23 mouse cellular contexts compared by ENCODE assay signal in the genomic region with DNA sequence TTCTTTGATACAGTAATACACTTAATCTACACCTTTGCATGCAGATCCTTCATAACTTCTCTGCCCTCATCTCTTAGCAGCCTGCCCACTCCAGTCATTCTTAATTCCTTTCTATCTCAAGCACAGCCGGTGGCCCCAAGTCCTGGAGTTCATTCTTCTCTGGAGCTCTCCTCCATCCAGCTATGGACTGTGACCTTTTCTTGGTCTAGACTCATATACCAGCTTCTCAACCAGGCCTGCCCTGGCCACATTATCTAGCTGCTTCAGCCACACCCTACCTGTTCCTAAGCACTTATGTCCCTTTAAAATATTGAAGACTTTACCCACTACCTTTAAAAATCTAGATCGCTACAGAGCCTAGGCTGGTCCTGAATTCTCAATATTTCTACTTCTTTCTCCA. TPM values are rescaled to one million over a fixed set of nuclear protein-coding genes. Genes with fewer than 3 reads are reported as not detected.
"Had no signal": no experiment of that assay in that cellular context is flagged by ENCODE, and none has a peak within 500 bp of the region (broad histone marks: within the 10 kb centered on the region; RNA-seq: fewer than 3 reads in every experiment).

No protein-coding gene starts in this region.

- DNase-seq: cerebellum, adult 8-10 months; cerebellum, postnatal 10 days; embryo, embryonic 11 days; forebrain, postnatal 0 days; gastrocnemius, adult 2 months; gastrocnemius, postnatal 10 days; gastrocnemius, postnatal 14 days; gastrocnemius, postnatal 25 days; gastrocnemius, postnatal 36 days; heart, adult 11 months; heart, adult 18-20 months; heart, adult 2 months had no signal

- H3K27me3 ChIP-seq: embryonic facial prominence, embryonic 12.5 days; embryonic facial prominence, embryonic 13.5 days; embryonic facial prominence, embryonic 15.5 days; forebrain, embryonic 12.5 days; forebrain, embryonic 13.5 days; forebrain, embryonic 15.5 days had no signal

- H3K4me3 ChIP-seq: embryonic facial prominence, embryonic 10.5 days; embryonic facial prominence, embryonic 12.5 days; embryonic facial prominence, embryonic 13.5 days; embryonic facial prominence, embryonic 15.5 days; erythroblast, embryonic 14.5 days; forebrain, embryonic 10.5 days; forebrain, embryonic 12.5 days; forebrain, embryonic 13.5 days; forebrain, embryonic 15.5 days; gastrocnemius, adult 2 months; heart, adult 2 months had no signal

- H3K4me1 ChIP-seq: embryonic facial prominence, embryonic 10.5 days; embryonic facial prominence, embryonic 12.5 days; embryonic facial prominence, embryonic 13.5 days; embryonic facial prominence, embryonic 15.5 days; forebrain, embryonic 10.5 days; forebrain, embryonic 12.5 days; forebrain, embryonic 13.5 days; forebrain, embryonic 15.5 days had no signal

- ATAC-seq: forebrain, embryonic 13.5 days; forebrain, embryonic 14.5 days; forebrain, embryonic 15.5 days; forebrain, embryonic 16.5 days; forebrain, postnatal 0 days had no signal

- H3K9me3 ChIP-seq: embryonic facial prominence, embryonic 10.5 days; embryonic facial prominence, embryonic 12.5 days; embryonic facial prominence, embryonic 13.5 days; embryonic facial prominence, embryonic 15.5 days; forebrain, embryonic 10.5 days; forebrain, embryonic 12.5 days; forebrain, embryonic 13.5 days; forebrain, embryonic 15.5 days had no signal

- H3K36me3 ChIP-seq: embryonic facial prominence, embryonic 10.5 days; embryonic facial prominence, embryonic 12.5 days; embryonic facial prominence, embryonic 13.5 days; embryonic facial prominence, embryonic 15.5 days; forebrain, embryonic 12.5 days; forebrain, embryonic 15.5 days had no signal

- H3K27ac ChIP-seq: embryonic facial prominence, embryonic 10.5 days; embryonic facial prominence, embryonic 12.5 days; embryonic facial prominence, embryonic 13.5 days; embryonic facial prominence, embryonic 15.5 days; forebrain, embryonic 10.5 days; forebrain, embryonic 12.5 days; forebrain, embryonic 13.5 days; forebrain, embryonic 15.5 days; gastrocnemius, adult 2 months; heart, adult 2 months had no signal

- H3K9ac ChIP-seq: embryonic facial prominence, embryonic 12.5 days; embryonic facial prominence, embryonic 13.5 days; embryonic facial prominence, embryonic 15.5 days; forebrain, embryonic 12.5 days; forebrain, embryonic 13.5 days; forebrain, embryonic 15.5 days; forebrain, postnatal 0 days had no signal

- H3K4me2 ChIP-seq: embryonic facial prominence, embryonic 12.5 days; embryonic facial prominence, embryonic 13.5 days; embryonic facial prominence, embryonic 15.5 days; forebrain, embryonic 12.5 days; forebrain, embryonic 13.5 days; forebrain, embryonic 15.5 days had no signal

RNA-seq across cellular contexts. Expression of gene Fam135a, which starts 9.5 kb away (rescaled TPM):
- polyA plus RNA-seq: erythroblast, embryonic 14.5 days had no signal
